20 mouse cellular contexts compared by ENCODE assay signal in the genomic region with DNA sequence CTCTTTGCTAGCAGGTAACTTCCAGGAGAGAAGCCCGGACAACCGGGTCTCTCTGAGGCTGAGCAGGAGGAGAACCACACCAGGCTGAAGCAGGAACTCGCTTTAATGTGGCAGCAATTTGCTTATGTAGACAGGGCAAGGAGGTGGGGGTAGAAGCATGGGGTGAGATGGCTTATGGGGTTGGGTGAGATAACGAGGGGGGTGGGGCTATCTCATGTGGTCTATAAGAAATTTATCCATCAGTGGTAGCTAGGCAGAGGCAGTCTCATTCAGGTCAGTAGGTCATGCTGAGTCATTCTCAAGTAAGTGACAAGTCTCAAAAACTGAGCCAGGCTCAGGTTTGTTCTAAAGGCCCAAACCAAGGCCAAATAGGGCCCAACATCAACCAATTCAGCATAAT. TPM values are rescaled to one million over a fixed set of nuclear protein-coding genes. Genes with fewer than 3 reads are reported as not detected.
DNase-seq lines count a peak whose midpoint lies in the region; ATAC-seq lines count a peak whose summit lies in the region.
"Had no signal": no experiment of that assay in that cellular context is flagged by ENCODE, and none has a peak within 500 bp of the region (broad histone marks: within the 10 kb centered on the region; RNA-seq: fewer than 3 reads in every experiment).

No protein-coding gene starts in this region.

- no peaks in the 10 kb centered on the region for H3K27me3 ChIP-seq in liver, embryonic 11.5 days (replicated peaks; ENCODE audit: control insufficient read depth, insufficient read depth, low read length)
- H3K27me3 ChIP-seq in liver, embryonic 15.5 days = no peaks in the 10 kb centered on the region
- H3K27me3 ChIP-seq: embryonic facial prominence, embryonic 13.5 days; heart, embryonic 13.5 days; hindbrain, embryonic 12.5 days had no signal

- H3K9me3 ChIP-seq in liver, embryonic 11.5 days (ENCODE audit: control insufficient read depth, low read length) = no peaks in the 10 kb centered on the region
- H3K9me3 ChIP-seq in liver, embryonic 15.5 days (replicated peaks) = no peaks in the 10 kb centered on the region

- ATAC-seq in liver, embryonic 11.5 days (replicated peaks; ENCODE audit: low FRiP score) = peak; percentile 78
- peak; percentile 88 for ATAC-seq in liver, embryonic 15.5 days (ENCODE audit: insufficient read depth)
- ATAC-seq: forebrain, embryonic 14.5 days; hindbrain, postnatal 0 days had no signal

- WGBS in liver, embryonic 11.5 days = 65% methylated on average over 4 of the region's 4 CpGs
- WGBS in liver, embryonic 15.5 days (ENCODE audit: insufficient replicate concordance) = 67% methylated on average over 4 of the region's 4 CpGs

- H3K36me3 ChIP-seq in liver, embryonic 11.5 days (ENCODE audit: control insufficient read depth, insufficient read depth, low read length) = no peaks in the 10 kb centered on the region
- H3K36me3 ChIP-seq in liver, embryonic 15.5 days (replicated peaks) = no peaks in the 10 kb centered on the region
- H3K36me3 ChIP-seq: embryonic facial prominence, embryonic 13.5 days; forebrain, embryonic 10.5 days; heart, embryonic 13.5 days; hindbrain, embryonic 12.5 days had no signal

- H3K9ac ChIP-seq in liver, embryonic 11.5 days (ENCODE audit: low read depth, low read length) = no peak overlapping the region
- H3K9ac ChIP-seq in liver, embryonic 15.5 days = no peak overlapping the region
- H3K9ac ChIP-seq: embryonic facial prominence, embryonic 13.5 days; heart, embryonic 13.5 days; hindbrain, embryonic 12.5 days had no signal

- H3K27ac ChIP-seq in liver, embryonic 11.5 days (ENCODE audit: low read depth, low read length) = no peak overlapping the region
- no peak overlapping the region for H3K27ac ChIP-seq in liver, embryonic 15.5 days (replicated peaks)
- H3K27ac ChIP-seq: embryonic facial prominence, embryonic 13.5 days; forebrain, embryonic 10.5 days; gastrocnemius, adult 2 months; heart, embryonic 13.5 days; hindbrain, embryonic 12.5 days; hindbrain, postnatal 0 days had no signal

- DNase-seq in 3T3-L1 (ENCODE audit: low read depth, low spot score) = peak; percentile 5
- DNase-seq in c-Kit-positive CD71-positive TER-119-positive erythroid progenitor cells, embryonic 14.5 days (ENCODE audit: low spot score) = peak; percentile 27
- no peak for DNase-seq in liver, embryonic 11.5 days (ENCODE audit: low spot score)
- DNase-seq in neural tube, embryonic 10.5 days (ENCODE audit: extremely low spot score, low spot score) = no peak
- DNase-seq in lung, adult 18-20 months = no peak
- no peak for DNase-seq in ovary, postnatal 14 days (ENCODE audit: low spot score)
- DNase-seq in cerebellum, adult 11-12 months = no peak
- DNase-seq: adrenal gland, adult 8-10 months; cerebellum, adult 8-10 months; cerebellum, postnatal 14 days; gastrocnemius, adult 2 months; gastrocnemius, postnatal 25 days; heart, postnatal 4 days had no signal

- no peak overlapping the region for H3K4me3 ChIP-seq in liver, embryonic 11.5 days (ENCODE audit: low read depth, low read length)
- no peak overlapping the region for H3K4me3 ChIP-seq in liver, embryonic 15.5 days (replicated peaks)
- H3K4me3 ChIP-seq: embryonic facial prominence, embryonic 13.5 days; forebrain, embryonic 10.5 days; gastrocnemius, adult 2 months; heart, embryonic 13.5 days; hindbrain, embryonic 12.5 days had no signal

- no peak overlapping the region for H3K4me2 ChIP-seq in liver, embryonic 11.5 days
- H3K4me2 ChIP-seq in liver, embryonic 15.5 days = no peak overlapping the region
- H3K4me2 ChIP-seq: embryonic facial prominence, embryonic 13.5 days; heart, embryonic 13.5 days; hindbrain, embryonic 12.5 days had no signal

- peaks cover 4% of the 10 kb centered on the region; the same call in 1 of the 2 replicates for H3K4me1 ChIP-seq in liver, embryonic 11.5 days (replicated peaks; ENCODE audit: control insufficient read depth, insufficient read depth, low read length)
- peaks cover 6% of the 10 kb centered on the region for H3K4me1 ChIP-seq in liver, embryonic 15.5 days (replicated peaks)
- H3K4me1 ChIP-seq: embryonic facial prominence, embryonic 13.5 days; forebrain, embryonic 10.5 days; hindbrain, embryonic 12.5 days had no signal

RNA-seq across cellular contexts. Expression of a gene that starts 28.5 kb away (rescaled TPM):
- 0.62 and 0.97 TPM in 2 replicates for polyA plus RNA-seq in liver, embryonic 11.5 days (2014; fragmentation: Nextera tagmentation; extraction: Ambion mirVana)
- polyA plus RNA-seq in liver, embryonic 15.5 days (2015; fragmentation: Nextera tagmentation; extraction: Ambion mirVana) = 0.15 and 0.28 TPM in 2 replicates

Comparison
In these comparisons a context has a peak if more than half of its experiments do, and no peak if none do; other contexts are left out.
1. DNase-seq: peak in 3T3-L1 (single experiment) and c-Kit-positive CD71-positive TER-119-positive erythroid progenitor cells, embryonic 14.5 days (single experiment); none in liver, embryonic 11.5 days (single experiment), neural tube, embryonic 10.5 days (single experiment), lung, adult 18-20 months (0 of 2), ovary, postnatal 14 days (single experiment) and cerebellum, adult 11-12 months (single experiment).